Mouse (Mus musculus) T-helper 1 cell (primary cell): ENCODE data around the gene Prop1.

ENCODE experiments used
- in situ Hi-C: fragments of 300-600 bp; cut with MboI, MseI; formaldehyde crosslinking; loops from one replicate; pipeline ENCODE4 v1.15.1; 2025; ENCODE audit warnings: high pct_unique_total_duplicates

The Prop1 gene

GRCm38 (mm10) chr11:50953665-50954064, at the start of gene Prop1:
TSS of gene Prop1 (minus strand) at chr11:50953765.
- in situ Hi-C loops = no loop called here

GRCm38 (mm10) chr11:51003296-51003695, 49.7 kb upstream of the Prop1 start, which contains the start of gene Olfr51:
TSS of gene Olfr51 (plus strand) at chr11:51003596.
- in situ Hi-C loops = no loop called here

- in situ Hi-C loops = no loop called here
Observed at GRCm38 (mm10) chr11:50981667-50982066, 28.1 kb upstream of the Prop1 start, which contains the start of gene Olfr1377. TSS of gene Olfr1377 (plus strand) at chr11:50981967.

- in situ Hi-C loops = no loop called here
Observed at GRCm38 (mm10) chr11:50977216-50977615, 23.7 kb upstream of the Prop1 start.

GRCm38 (mm10) chr11:50966230-50966629, 12.7 kb upstream of the Prop1 start, which contains the start of gene Olfr1378:
TSS of gene Olfr1378 (plus strand) at chr11:50966530.
- in situ Hi-C loops = no loop called here

GRCm38 (mm10) chr11:50964886-50965285, 11.3 kb upstream of the Prop1 start:
- in situ Hi-C loops = no loop called here

GRCm38 (mm10) chr11:50952290-50952689, 1.3 kb downstream of the Prop1 start:
- in situ Hi-C loops = no loop called here

GRCm38 (mm10) chr11:50943506-50943905, 10.1 kb downstream of the Prop1 start, which contains the start of gene 4933414I15Rik:
TSS of gene 4933414I15Rik (minus strand) at chr11:50943765.
- in situ Hi-C loops = loop anchor here (5.0 to 10.0 kb wide), 2 partner anchors 89 to 669 kb away; no protein-coding TSS in a partner anchor

GRCm38 (mm10) chr11:50942386-50942785, 11.2 kb downstream of the Prop1 start:
- in situ Hi-C loops = loop anchor here (5.0 to 10.0 kb wide), 2 partner anchors 90 to 668 kb away; no protein-coding TSS in a partner anchor

GRCm38 (mm10) chr11:50939621-50940366, 13.8 kb downstream of the Prop1 start:
- in situ Hi-C loops = loop anchor here (5.0 to 10.0 kb wide), 2 partner anchors 93 to 665 kb away; no protein-coding TSS in a partner anchor

GRCm38 (mm10) chr11:50938435-50938834, 15.1 kb downstream of the Prop1 start:
- in situ Hi-C loops = no loop called here

- in situ Hi-C loops = no loop called here
Observed at GRCm38 (mm10) chr11:50932040-50932439, 21.5 kb downstream of the Prop1 start.

- in situ Hi-C loops = no loop called here
Observed at GRCm38 (mm10) chr11:50931451-50931866, 22.1 kb downstream of the Prop1 start, which contains the start of gene Zfp354b. TSS of gene Zfp354b (minus strand) at chr11:50931633.

- in situ Hi-C loops = no loop called here
Observed at GRCm38 (mm10) chr11:50931021-50931420, 22.5 kb downstream of the Prop1 start.

GRCm38 (mm10) chr11:50930469-50931014, 23.0 kb downstream of the Prop1 start:
- in situ Hi-C loops = no loop called here

GRCm38 (mm10) chr11:50915671-50916320, 37.8 kb downstream of the Prop1 start, which contains the start of gene Zfp2:
TSS of gene Zfp2 (minus strand) at chr11:50916165.
- in situ Hi-C loops = no loop called here

GRCm38 (mm10) chr11:50914461-50914860, 39.1 kb downstream of the Prop1 start:
- in situ Hi-C loops = no loop called here

GRCm38 (mm10) chr11:50913301-50913700, 40.3 kb downstream of the Prop1 start:
- in situ Hi-C loops = no loop called here

GRCm38 (mm10) chr11:50908136-50908535, 45.4 kb downstream of the Prop1 start:
- in situ Hi-C loops = no loop called here
